11 mouse cellular contexts compared by ENCODE assay signal in the genomic region with DNA sequence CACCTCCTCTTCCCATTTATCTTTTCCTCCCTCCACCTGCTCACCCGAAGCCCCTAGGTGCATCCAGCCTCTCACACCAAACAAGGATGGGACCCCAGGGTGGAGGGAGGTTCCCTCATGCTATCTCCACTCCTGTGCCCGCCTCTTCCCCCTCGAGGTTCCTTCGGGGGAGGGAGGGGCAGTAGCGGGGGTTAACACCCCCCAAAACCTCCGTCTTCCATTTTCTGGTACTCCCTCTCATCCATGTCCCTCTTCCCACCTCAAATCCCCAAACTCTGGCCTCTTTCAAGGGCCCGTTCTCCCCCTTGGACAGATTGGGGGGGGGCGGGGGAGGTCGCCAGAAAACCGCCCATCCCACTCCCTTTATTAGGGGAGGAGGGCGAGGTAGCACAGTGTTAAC. TPM values are rescaled to one million over a fixed set of nuclear protein-coding genes. Genes with fewer than 3 reads are reported as not detected.
DNase-seq lines count a peak whose midpoint lies in the region; ATAC-seq and TF ChIP-seq lines count a peak whose summit lies in the region.
"Had no signal": no experiment of that assay in that cellular context is flagged by ENCODE, and none has a peak within 500 bp of the region (broad histone marks: within the 10 kb centered on the region; RNA-seq: fewer than 3 reads in every experiment).

No protein-coding gene starts in this region.

- 0 out of 2 replicates have a peak, but pooled peaks cover 4% of the 10 kb centered on the region for H3K4me1 ChIP-seq in hindbrain, embryonic 11.5 days (replicated peaks; ENCODE audit: control insufficient read depth, insufficient read depth, low read length)
- H3K4me1 ChIP-seq in hindbrain, embryonic 14.5 days (replicated peaks; ENCODE audit: control insufficient read depth, insufficient read depth, low read length): no peaks in the 10 kb centered on the region
- H3K4me1 ChIP-seq in ES-E14 (ENCODE audit: control insufficient read depth in 2 of 2, insufficient read depth in 2 of 2, low read length in 2 of 2, poor library complexity in 1 of 2): peaks cover 13 to 28% of the 10 kb centered on the region in 2 experiments
- H3K4me1 ChIP-seq in forebrain, embryonic 13.5 days: peaks cover 6% of the 10 kb centered on the region
- H3K4me1 ChIP-seq in midbrain, embryonic 10.5 days: peaks cover 19% of the 10 kb centered on the region
- peaks cover 5% of the 10 kb centered on the region; the same call in 1 of the 2 replicates for H3K4me1 ChIP-seq in cerebellum, adult 2 months (ENCODE audit: control insufficient read depth, insufficient read depth, low read length)
- no peaks in the 10 kb centered on the region for H3K4me1 ChIP-seq in thymus, adult 2 months (replicated peaks; ENCODE audit: control insufficient read depth, insufficient read depth, low read length)

- no peak for DNase-seq in hindbrain, embryonic 11.5 days (ENCODE audit: low spot score)
- no peak for DNase-seq in hindbrain, embryonic 14.5 days (ENCODE audit: low spot score)
- no peak for DNase-seq in ES-E14 (ENCODE audit: low read depth, low spot score)
- no peak for DNase-seq in midbrain, embryonic 10.5 days (ENCODE audit: low spot score)
- no peak for DNase-seq in frontal cortex, postnatal 14 days (ENCODE audit: low spot score in 2 of 2)
- DNase-seq in cerebellum, adult 2 months: no peak
- DNase-seq in thymus, adult 2 months: no peak
- DNase-seq: cerebellum, postnatal 14 days; gastrocnemius, adult 2 months; lung, postnatal 10 days had no signal

- no peak overlapping the region for H3K4me3 ChIP-seq in hindbrain, embryonic 11.5 days (ENCODE audit: low read depth, low read length)
- H3K4me3 ChIP-seq in hindbrain, embryonic 14.5 days (replicated peaks; ENCODE audit: low read length): no peak overlapping the region
- H3K4me3 ChIP-seq in ES-E14 (ENCODE audit: insufficient read depth in 1 of 2, low read depth in 1 of 2, low read length in 2 of 2, poor library complexity in 1 of 2, severe bottlenecking in 1 of 2): peak overlapping the region; percentile 83
- H3K4me3 ChIP-seq in forebrain, embryonic 13.5 days: no peak overlapping the region
- peak overlapping the region; percentile 18 for H3K4me3 ChIP-seq in midbrain, embryonic 10.5 days
- no peak overlapping the region for H3K4me3 ChIP-seq in cerebellum, adult 2 months (replicated peaks; ENCODE audit: insufficient read depth, low read depth, low read length)
- H3K4me3 ChIP-seq in thymus, adult 2 months (ENCODE audit: control insufficient read depth, insufficient read depth, low read length): no peak overlapping the region
- H3K4me3 ChIP-seq: gastrocnemius, adult 2 months had no signal

- peak; percentile 44; the same call in 1 of the 2 replicates for ATAC-seq in hindbrain, embryonic 11.5 days (ENCODE audit: low FRiP score)
- ATAC-seq in hindbrain, embryonic 14.5 days (ENCODE audit: low FRiP score): no peak
- ATAC-seq in forebrain, embryonic 13.5 days: no peak

- in situ Hi-C loops in ES-E14 (cut with MboI; ENCODE audit: low sequenced_read_pairs in 2 of 2, unreplicated experiment in 2 of 2): no loop called here

- no peaks in the 10 kb centered on the region for H3K36me3 ChIP-seq in hindbrain, embryonic 11.5 days (ENCODE audit: control insufficient read depth, insufficient read depth, low read length)
- H3K36me3 ChIP-seq in hindbrain, embryonic 14.5 days (replicated peaks; ENCODE audit: control insufficient read depth, insufficient read depth): peaks cover 20% of the 10 kb centered on the region
- H3K36me3 ChIP-seq in ES-E14 (ENCODE audit: control insufficient read depth, insufficient read depth, low read length, poor library complexity, severe bottlenecking): no peaks in the 10 kb centered on the region; the same call in 1 of the 2 replicates
- peaks cover 38% of the 10 kb centered on the region; the same call in 1 of the 2 replicates for H3K36me3 ChIP-seq in forebrain, embryonic 13.5 days (ENCODE audit: poor library complexity, severe bottlenecking)
- peaks cover 41% of the 10 kb centered on the region for H3K36me3 ChIP-seq in midbrain, embryonic 10.5 days
- no peaks in the 10 kb centered on the region for H3K36me3 ChIP-seq in thymus, adult 2 months (ENCODE audit: control insufficient read depth, insufficient read depth, low read length)

- no peak overlapping the region for H3K27ac ChIP-seq in hindbrain, embryonic 11.5 days (ENCODE audit: low read depth, low read length)
- no peak overlapping the region for H3K27ac ChIP-seq in hindbrain, embryonic 14.5 days
- H3K27ac ChIP-seq in ES-E14 (ENCODE audit: insufficient read depth, low read depth, low read length, poor library complexity, severe bottlenecking): peak overlapping the region; percentile 98
- no peak overlapping the region for H3K27ac ChIP-seq in forebrain, embryonic 13.5 days
- no peak overlapping the region for H3K27ac ChIP-seq in midbrain, embryonic 10.5 days (replicated peaks)
- H3K27ac ChIP-seq in cerebellum, adult 2 months (ENCODE audit: insufficient read depth, low read length): no peak overlapping the region
- no peak overlapping the region for H3K27ac ChIP-seq in thymus, adult 2 months (ENCODE audit: control insufficient read depth, insufficient read depth, low read length)
- H3K27ac ChIP-seq: gastrocnemius, adult 2 months had no signal

- no peak overlapping the region for H3K9ac ChIP-seq in hindbrain, embryonic 11.5 days (ENCODE audit: low read depth, low read length)
- H3K9ac ChIP-seq in hindbrain, embryonic 14.5 days: no peak overlapping the region
- H3K9ac ChIP-seq in ES-E14 (ENCODE audit: insufficient read depth, low read depth, low read length, poor library complexity, severe bottlenecking): peak overlapping the region; percentile 77
- H3K9ac ChIP-seq in forebrain, embryonic 13.5 days: no peak overlapping the region

- TF ChIP-seq CTCF in cerebellum, adult 2 months (IDR thresholded peaks at IDR 0.05; ENCODE audit: borderline replicate concordance, insufficient read depth, low read depth, low read length): no peak
- TF ChIP-seq CTCF in thymus, adult 2 months (IDR thresholded peaks at IDR 0.05; ENCODE audit: borderline replicate concordance, control insufficient read depth, extremely low read depth, insufficient read depth, low read length, poor library complexity): no peak

- H3K9me3 ChIP-seq in hindbrain, embryonic 11.5 days (ENCODE audit: control insufficient read depth, low read length): no peaks in the 10 kb centered on the region
- no peaks in the 10 kb centered on the region for H3K9me3 ChIP-seq in hindbrain, embryonic 14.5 days (ENCODE audit: control insufficient read depth, low read length)
- no peaks in the 10 kb centered on the region for H3K9me3 ChIP-seq in ES-E14 (ENCODE audit: control insufficient read depth, insufficient read depth, low read depth, low read length)
- H3K9me3 ChIP-seq in forebrain, embryonic 13.5 days (replicated peaks): no peaks in the 10 kb centered on the region
- H3K9me3 ChIP-seq in midbrain, embryonic 10.5 days (replicated peaks): no peaks in the 10 kb centered on the region

- no peak overlapping the region for H3K4me2 ChIP-seq in hindbrain, embryonic 11.5 days (replicated peaks; ENCODE audit: low read depth, low read length)
- H3K4me2 ChIP-seq in hindbrain, embryonic 14.5 days (replicated peaks): no peak overlapping the region; the same call in 1 of the 2 replicates
- H3K4me2 ChIP-seq in forebrain, embryonic 13.5 days: peak overlapping the region; percentile 17

- peaks cover 6% of the 10 kb centered on the region; the same call in 1 of the 2 replicates for H3K27me3 ChIP-seq in hindbrain, embryonic 11.5 days (ENCODE audit: control insufficient read depth, insufficient read depth, low read length)
- H3K27me3 ChIP-seq in hindbrain, embryonic 14.5 days (ENCODE audit: control insufficient read depth, insufficient read depth, low read length): no peaks in the 10 kb centered on the region; the same call in 1 of the 2 replicates
- no peaks in the 10 kb centered on the region for H3K27me3 ChIP-seq in forebrain, embryonic 13.5 days
- peaks cover 39% of the 10 kb centered on the region for H3K27me3 ChIP-seq in midbrain, embryonic 10.5 days (ENCODE audit: low read depth, poor library complexity, severe bottlenecking)
- no peaks in the 10 kb centered on the region for H3K27me3 ChIP-seq in cerebellum, adult 2 months (ENCODE audit: control insufficient read depth, insufficient read depth, low read length)
- H3K27me3 ChIP-seq in thymus, adult 2 months (ENCODE audit: control insufficient read depth, insufficient read depth, low read length): no peaks in the 10 kb centered on the region

- no peak for TF ChIP-seq POLR2A in cerebellum, adult 2 months (IDR thresholded peaks at IDR 0.05; ENCODE audit: borderline replicate concordance, insufficient read depth, low read length)
- no peak for TF ChIP-seq POLR2A in thymus, adult 2 months (IDR thresholded peaks at IDR 0.05; ENCODE audit: control insufficient read depth, extremely low read depth, insufficient read depth, low read length, poor library complexity)

- 7% methylated on average over 11 of the region's 11 CpGs for WGBS in hindbrain, embryonic 11.5 days
- WGBS in hindbrain, embryonic 14.5 days: 11% methylated on average over 11 of the region's 11 CpGs
- 5% methylated on average over 8 of the region's 11 CpGs for WGBS in forebrain, embryonic 13.5 days
- WGBS in midbrain, embryonic 10.5 days: 5% methylated on average over 11 of the region's 11 CpGs
- 42% methylated on average over 11 of the region's 11 CpGs for WGBS in cerebellum, adult 2 months
- 18% methylated on average over 11 of the region's 11 CpGs for WGBS in thymus, adult 2 months

RNA-seq across cellular contexts. Expression of a gene that starts 22.9 kb away (rescaled TPM):
- 5.1 and 7.0 TPM in 2 replicates for polyA plus RNA-seq in hindbrain, embryonic 11.5 days (2014; fragmentation: Nextera tagmentation; extraction: Ambion mirVana)
- 9.6 and 11.5 TPM in 2 replicates for polyA plus RNA-seq in hindbrain, embryonic 14.5 days (2014; fragmentation: Nextera tagmentation; extraction: Ambion mirVana)
- total RNA-seq in ES-E14 (2012; rRNA removed): 7.8 and 9.8 TPM in 2 replicates
- 10.0 and 12.6 TPM in 2 replicates for polyA plus RNA-seq in forebrain, embryonic 13.5 days (2015; fragmentation: Nextera tagmentation; extraction: Ambion mirVana)
- 5.1 and 8.3 TPM in 2 replicates for polyA plus RNA-seq in midbrain, embryonic 10.5 days (2016; fragmentation: Nextera tagmentation; extraction: Ambion mirVana)
- polyA plus RNA-seq in cerebellum, adult 2 months (2012; rRNA removed): 16.6 and 20.6 TPM in 2 replicates
- polyA plus RNA-seq in thymus, adult 2 months (2012; rRNA removed): 0.82 and 0.88 TPM in 2 replicates
- total RNA-seq: gastrocnemius, adult 2 months had no signal

RNA-seq across cellular contexts. Expression of a gene that starts 34.8 kb away (rescaled TPM):
- 3.9 and 4.6 TPM in 2 replicates for polyA plus RNA-seq in hindbrain, embryonic 11.5 days (2014; fragmentation: Nextera tagmentation; extraction: Ambion mirVana)
- 3.4 and 4.2 TPM in 2 replicates for polyA plus RNA-seq in hindbrain, embryonic 14.5 days (2014; fragmentation: Nextera tagmentation; extraction: Ambion mirVana)
- 14.4 and 16.0 TPM in 2 replicates for total RNA-seq in ES-E14 (2012; rRNA removed)
- polyA plus RNA-seq in forebrain, embryonic 13.5 days (2015; fragmentation: Nextera tagmentation; extraction: Ambion mirVana): 4.6 TPM in 2 replicates
- polyA plus RNA-seq in midbrain, embryonic 10.5 days (2016; fragmentation: Nextera tagmentation; extraction: Ambion mirVana): 1.7 and 2.7 TPM in 2 replicates
- polyA plus RNA-seq in cerebellum, adult 2 months (2012; rRNA removed): 278 and 296 TPM in 2 replicates
- polyA plus RNA-seq in thymus, adult 2 months (2012; rRNA removed): 2.6 and 2.7 TPM in 2 replicates

RNA-seq across cellular contexts. Expression of a gene that starts 56.4 kb away (rescaled TPM):
- 0.08 and 0.45 TPM in 2 replicates for polyA plus RNA-seq in hindbrain, embryonic 11.5 days (2014; fragmentation: Nextera tagmentation; extraction: Ambion mirVana)
- not detected in 2 replicates for polyA plus RNA-seq in hindbrain, embryonic 14.5 days (2014; fragmentation: Nextera tagmentation; extraction: Ambion mirVana)
- 5.8 and 6.1 TPM in 2 replicates for total RNA-seq in ES-E14 (2012; rRNA removed)
- not detected in 2 replicates for polyA plus RNA-seq in forebrain, embryonic 13.5 days (2015; fragmentation: Nextera tagmentation; extraction: Ambion mirVana)
- polyA plus RNA-seq in midbrain, embryonic 10.5 days (2016; fragmentation: Nextera tagmentation; extraction: Ambion mirVana): not detected in 2 replicates
- 0.05 and 0.13 TPM in 2 replicates for polyA plus RNA-seq in cerebellum, adult 2 months (2012; rRNA removed)
- 0.11 and 0.40 TPM in 2 replicates for polyA plus RNA-seq in thymus, adult 2 months (2012; rRNA removed)

Comparison
In these comparisons a context has a peak if more than half of its experiments do, and no peak if none do; other contexts are left out.
1. H3K4me3 ChIP-seq: peak in ES-E14 (2 of 2) and midbrain, embryonic 10.5 days (single experiment); none in hindbrain, embryonic 11.5 days (single experiment), hindbrain, embryonic 14.5 days (single experiment), forebrain, embryonic 13.5 days (single experiment), cerebellum, adult 2 months (single experiment) and thymus, adult 2 months (single experiment).
2. RNA of a gene that starts 34.8 kb away (polyA plus RNA-seq): 278 to 296 TPM in cerebellum, adult 2 months; 4.6 TPM in forebrain, embryonic 13.5 days, 3.9 to 4.6 TPM in hindbrain, embryonic 11.5 days, 3.4 to 4.2 TPM in hindbrain, embryonic 14.5 days, 2.6 to 2.7 TPM in thymus, adult 2 months and 1.7 to 2.7 TPM in midbrain, embryonic 10.5 days; every median in the first group is over 10 times any median in the second.